Mouse (Mus musculus): ENCODE measurements around the gene Zfp329. TPM values are rescaled to one million over a fixed set of nuclear protein-coding genes. Genes with fewer than 3 reads are reported as not detected.
"Not testable (repeated sequence)": the region's sequence is repeated elsewhere in the genome, so short reads cannot be mapped to it uniquely, and the experiment has no call there.

Zfp329 gene
- total and polyA plus RNA-seq, 2 experiments from 2014 or later = 3.1 to 7.0 TPM

DNA sequence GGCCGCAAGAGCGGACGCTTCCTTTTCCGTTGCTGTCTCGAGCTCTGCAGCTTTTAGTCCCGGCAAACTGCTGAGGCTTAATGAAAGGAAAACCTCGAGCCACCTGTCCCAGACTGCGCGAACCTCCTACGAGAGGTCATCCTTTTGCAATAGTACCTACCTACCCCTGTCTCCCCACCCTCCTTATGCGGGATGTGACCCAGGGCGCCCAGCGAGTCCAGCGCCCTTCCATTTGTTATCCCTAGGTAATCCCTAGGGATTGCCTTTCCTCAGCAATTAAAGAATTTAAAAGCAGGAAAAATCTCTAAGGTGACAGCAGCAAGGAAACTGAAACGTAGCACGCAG is 15.0 kb downstream of the Zfp329 start:
- H3K27me3 ChIP-seq (ENCODE audit: control insufficient read depth, insufficient read depth, low read length) = no peaks in the 10 kb centered on the region

DNA sequence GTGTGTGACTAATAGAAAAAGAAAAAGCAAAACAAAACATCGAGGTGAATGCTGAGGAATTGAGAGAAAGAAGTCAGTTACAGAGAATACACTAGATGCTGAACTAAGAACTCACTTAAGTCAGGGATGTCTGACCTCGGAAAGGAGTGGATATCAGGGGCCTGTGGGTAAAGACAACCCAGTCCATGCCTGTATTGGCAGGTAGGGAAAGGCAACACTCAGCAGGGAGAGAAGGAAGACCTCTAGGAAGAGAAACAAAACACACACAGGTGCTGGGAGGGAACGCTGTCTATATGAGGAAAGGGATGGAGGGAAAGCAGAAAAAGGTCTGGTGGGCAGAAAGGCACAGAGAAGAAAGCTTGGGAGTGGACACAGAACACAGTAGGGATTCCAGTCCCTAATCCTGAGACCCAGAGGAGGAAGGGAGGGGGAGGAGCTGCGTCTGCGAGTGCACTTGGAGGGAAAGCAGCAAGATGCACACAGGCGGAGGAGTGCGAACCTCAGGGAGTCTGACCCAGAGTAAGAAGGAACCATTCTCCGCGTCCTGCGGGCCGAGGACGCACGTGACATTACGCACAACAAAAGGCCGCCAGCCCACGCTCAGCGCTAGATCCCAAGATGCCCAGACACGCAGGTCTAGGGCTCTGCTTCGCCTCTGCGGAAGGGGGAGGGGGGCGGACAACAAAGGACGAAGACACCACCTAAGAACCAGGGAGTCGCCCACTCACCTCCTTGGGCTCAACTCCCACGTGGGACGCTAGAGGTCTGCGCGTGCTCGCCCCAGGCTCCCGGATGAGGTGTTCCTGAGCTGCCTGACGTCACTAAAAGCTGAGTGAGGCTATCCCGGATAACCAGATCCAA is 15.6 kb downstream of the Zfp329 start, which contains the start of gene Zscan18:
Gene Zscan18 (minus strand): TSS at position 770 of the 861 bp plus-strand sequence.
- no peak for TF ChIP-seq EP300 (IDR thresholded peaks at IDR 0.05; ENCODE audit: low read depth)
- no peak for TF ChIP-seq CTCF (IDR thresholded peaks at IDR 0.05; ENCODE audit: low read depth)
- ATAC-seq (ENCODE audit: insufficient read depth, low read depth) (peak; percentile 94), DNase-seq (ENCODE audit: low spot score) (peak; percentile 86)
- Histone ChIP-seq H3K27ac (ENCODE audit: low read depth) (peak within 1 kb of the TSS; percentile 56), H3K4me1 (ENCODE audit: control insufficient read depth, insufficient read depth) (peaks cover 6% of the 10 kb centered on the region; the same call in 1 of the 2 replicates), H3K27me3 (ENCODE audit: control insufficient read depth, insufficient read depth, low read length) (no peaks in the 10 kb centered on the region), H3K4me3 (ENCODE audit: low read depth, low read length) (peak within 1 kb of the TSS; percentile 60), H3K9me3 (replicated peaks; ENCODE audit: control insufficient read depth, low read length) (peaks cover 3% of the 10 kb centered on the region), H3K9ac (replicated peaks; ENCODE audit: low read depth, low read length) (peak within 1 kb of the TSS; percentile 78), H3K4me2 (ENCODE audit: low read depth, low read length) (peak within 1 kb of the TSS; percentile 92), H3K36me3 (replicated peaks; ENCODE audit: control insufficient read depth, insufficient read depth, low read length) (peaks cover 21% of the 10 kb centered on the region)
- WGBS = 4% methylated on average over 31 of the region's 31 CpGs

More for the DNA sequence above, 15.0 kb downstream of the Zfp329 start:
- Histone ChIP-seq H3K27ac (ENCODE audit: low read depth) (peak overlapping the region; percentile 56), H3K4me1 (ENCODE audit: control insufficient read depth, insufficient read depth) (peaks cover 6% of the 10 kb centered on the region; the same call in 1 of the 2 replicates), H3K4me2 (ENCODE audit: low read depth, low read length) (peak overlapping the region; percentile 92), H3K9me3 (replicated peaks; ENCODE audit: control insufficient read depth, low read length) (0 out of 2 replicates have a peak, but pooled peaks cover 3% of the 10 kb centered on the region), H3K4me3 (ENCODE audit: low read depth, low read length) (peak overlapping the region; percentile 60), H3K9ac (replicated peaks; ENCODE audit: low read depth, low read length) (peak overlapping the region; percentile 78), H3K36me3 (replicated peaks; ENCODE audit: control insufficient read depth, insufficient read depth, low read length) (peaks cover 23% of the 10 kb centered on the region)
- TF ChIP-seq CTCF (IDR thresholded peaks at IDR 0.05; ENCODE audit: low read depth) (no peak), EP300 (IDR thresholded peaks at IDR 0.05; ENCODE audit: low read depth) (0 out of 2 replicates have a peak, but pooled peaks have one; percentile 47)
- WGBS = under 1% methylated on average over 16 of the region's 16 CpGs
- ATAC-seq (ENCODE audit: insufficient read depth, low read depth) (no peak), DNase-seq (ENCODE audit: low spot score) (peak; percentile 22)

DNA sequence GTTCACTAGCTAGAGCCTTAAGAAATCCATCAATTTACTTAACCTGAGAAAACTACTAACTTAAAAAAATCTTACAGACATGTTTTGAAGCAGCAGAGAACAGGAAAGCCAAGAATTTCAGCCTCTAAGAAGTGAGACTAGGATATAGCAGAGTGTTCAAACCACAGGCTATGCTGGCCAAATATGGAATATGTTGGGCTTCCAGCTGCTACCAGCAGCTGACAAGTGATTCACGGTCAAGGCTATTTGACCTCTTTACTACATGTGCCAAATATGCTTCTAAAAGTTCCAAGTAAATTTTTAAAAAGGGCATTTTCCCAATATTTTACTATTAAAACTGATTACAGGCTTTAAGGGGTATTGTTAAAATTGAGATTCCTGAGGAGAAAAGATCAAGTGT is 19.1 kb downstream of the Zfp329 start:
- no peak overlapping the region for H3K4me2 ChIP-seq (ENCODE audit: low read depth, low read length)
- H3K36me3 ChIP-seq (replicated peaks; ENCODE audit: control insufficient read depth, insufficient read depth, low read length) = peaks cover 7% of the 10 kb centered on the region; the same call in 1 of the 2 replicates
- peaks cover 6% of the 10 kb centered on the region; the same call in 1 of the 2 replicates for H3K4me1 ChIP-seq (ENCODE audit: control insufficient read depth, insufficient read depth)
- 32% methylated on average over 1 of the region's 1 CpGs for WGBS
- ATAC-seq (ENCODE audit: insufficient read depth, low read depth) (no peak), DNase-seq (ENCODE audit: low spot score) (peak; percentile 27)
- TF ChIP-seq EP300 (IDR thresholded peaks at IDR 0.05; ENCODE audit: low read depth) (no peak), CTCF (IDR thresholded peaks at IDR 0.05; ENCODE audit: low read depth) (no peak)
- peaks cover 12% of the 10 kb centered on the region for H3K9me3 ChIP-seq (replicated peaks; ENCODE audit: control insufficient read depth, low read length)
- no peaks in the 10 kb centered on the region for H3K27me3 ChIP-seq (ENCODE audit: control insufficient read depth, insufficient read depth, low read length)
- H3K27ac ChIP-seq (ENCODE audit: low read depth) = peak overlapping the region; percentile 52
- no peak overlapping the region for H3K4me3 ChIP-seq (ENCODE audit: low read depth, low read length)
- no peak overlapping the region for H3K9ac ChIP-seq (replicated peaks; ENCODE audit: low read depth, low read length)

DNA sequence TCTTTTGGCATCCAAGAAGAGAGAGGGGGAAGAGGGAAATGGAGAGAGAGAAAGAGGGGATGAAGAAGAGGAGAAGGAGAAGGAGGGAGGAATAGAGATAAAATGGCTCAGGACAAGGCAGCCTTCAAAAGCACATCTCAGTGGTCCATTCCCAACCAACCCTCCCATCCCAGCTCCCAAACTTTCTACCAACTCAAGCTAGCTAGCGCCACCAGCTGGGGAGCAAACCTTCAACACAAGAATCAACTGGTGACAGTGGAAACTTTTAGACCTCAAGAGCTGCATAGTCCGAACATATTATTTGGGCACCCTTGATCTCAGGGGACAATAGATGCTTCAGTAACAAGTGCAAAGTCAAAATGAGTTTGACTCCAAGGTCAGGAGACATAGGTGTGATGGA is 20.7 kb downstream of the Zfp329 start:
- Histone ChIP-seq H3K4me1 (ENCODE audit: control insufficient read depth, insufficient read depth) (no peaks in the 10 kb centered on the region), H3K27me3 (ENCODE audit: control insufficient read depth, insufficient read depth, low read length) (no peaks in the 10 kb centered on the region), H3K9ac (replicated peaks; ENCODE audit: low read depth, low read length) (no peak overlapping the region), H3K27ac (ENCODE audit: low read depth) (no peak overlapping the region), H3K4me3 (ENCODE audit: low read depth, low read length) (no peak overlapping the region), H3K9me3 (replicated peaks; ENCODE audit: control insufficient read depth, low read length) (peaks cover 12% of the 10 kb centered on the region), H3K36me3 (replicated peaks; ENCODE audit: control insufficient read depth, insufficient read depth, low read length) (peaks cover 7% of the 10 kb centered on the region; the same call in 1 of the 2 replicates), H3K4me2 (ENCODE audit: low read depth, low read length) (no peak overlapping the region)
- TF ChIP-seq CTCF (IDR thresholded peaks at IDR 0.05; ENCODE audit: low read depth) = no peak
- no peak for TF ChIP-seq EP300 (IDR thresholded peaks at IDR 0.05; ENCODE audit: low read depth)
- 87% methylated on average over 2 of the region's 2 CpGs for WGBS
- ATAC-seq (ENCODE audit: insufficient read depth, low read depth) (no peak), DNase-seq (ENCODE audit: low spot score) (no peak)

DNA sequence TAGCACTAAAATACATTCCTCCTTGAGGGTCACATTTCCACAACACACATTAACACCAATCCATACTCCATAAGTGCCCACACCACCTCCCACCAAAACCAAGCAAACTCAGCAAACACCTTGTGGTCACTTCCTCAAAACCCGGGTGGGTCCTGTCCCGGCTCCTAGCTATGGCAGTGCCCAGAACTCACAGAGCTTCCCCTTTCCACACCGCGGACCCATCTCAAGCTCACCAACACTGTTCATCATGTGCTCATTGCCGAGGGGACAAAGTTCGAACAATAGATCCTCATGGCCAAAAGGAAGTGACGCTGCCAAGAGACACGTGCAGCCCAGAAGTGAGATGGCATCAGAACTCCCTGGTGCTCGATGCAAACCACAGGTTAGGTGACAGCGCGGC is 26.0 kb downstream of the Zfp329 start:
- not testable (repeated sequence) for H3K27me3 ChIP-seq (ENCODE audit: control insufficient read depth, insufficient read depth, low read length); DNase-seq (ENCODE audit: low spot score)
- 88% methylated on average over 11 of the region's 11 CpGs for WGBS

More for the DNA sequence above, 26.0 kb downstream of the Zfp329 start:
- H3K4me2 ChIP-seq (ENCODE audit: low read depth, low read length); H3K9me3 ChIP-seq (replicated peaks; ENCODE audit: control insufficient read depth, low read length); H3K4me3 ChIP-seq (ENCODE audit: low read depth, low read length); H3K9ac ChIP-seq (replicated peaks; ENCODE audit: low read depth, low read length); ATAC-seq (ENCODE audit: insufficient read depth, low read depth); H3K4me1 ChIP-seq (ENCODE audit: control insufficient read depth, insufficient read depth); H3K36me3 ChIP-seq (replicated peaks; ENCODE audit: control insufficient read depth, insufficient read depth, low read length); H3K27ac ChIP-seq (ENCODE audit: low read depth): not testable (repeated sequence)

Measured in heart, postnatal 0 days (tissue).